Mouse (Mus musculus): ENCODE data around the gene Adamts4. TPM values are rescaled to one million over a fixed set of nuclear protein-coding genes. Genes with fewer than 3 reads are reported as not detected.
"Not testable (repeated sequence)": the region's sequence is repeated elsewhere in the genome, so short reads cannot be mapped to it uniquely, and the experiment has no call there.

Gene Adamts4
- polyA plus RNA-seq, 1 experiment from 2014 or later: 5.0 TPM

GRCm38 (mm10) chr1:171293906-171294297 lies 43.7 kb downstream of the Adamts4 start:
- Histone ChIP-seq H3K4me2 (ENCODE audit: low read length) (peak overlapping the region; percentile 87), H3K4me3 (ENCODE audit: low read depth, low read length) (peak overlapping the region; percentile 85), H3K9me3 (ENCODE audit: control insufficient read depth, low read length) (no peaks in the 10 kb centered on the region), H3K4me1 (replicated peaks; ENCODE audit: control insufficient read depth, insufficient read depth, low read length) (peaks cover 7% of the 10 kb centered on the region), H3K27me3 (replicated peaks; ENCODE audit: control insufficient read depth, insufficient read depth, low read length) (0 out of 2 replicates have a peak, but pooled peaks cover 3% of the 10 kb centered on the region), H3K27ac (ENCODE audit: low read depth) (peak overlapping the region; percentile 98), H3K9ac (ENCODE audit: low read length) (peak overlapping the region; percentile 86), H3K36me3 (ENCODE audit: control insufficient read depth, insufficient read depth, low read length) (peaks cover 12% of the 10 kb centered on the region)
- no peak for ATAC-seq (replicated peaks; ENCODE audit: low FRiP score, low TSS enrichment, low read depth)
- 38% methylated on average over 5 of the region's 5 CpGs for WGBS
- DNase-seq (ENCODE audit: low spot score): no peak

GRCm38 (mm10) chr1:171294298-171295062 lies 44.3 kb downstream of the Adamts4 start, which contains the start of gene Ufc1:
TSS of gene Ufc1 (minus strand) at chr1:171295024.
- Histone ChIP-seq H3K4me2 (ENCODE audit: low read length) (peak within 1 kb of the TSS; percentile 87), H3K9ac (ENCODE audit: low read length) (peak within 1 kb of the TSS; percentile 86), H3K4me3 (ENCODE audit: low read depth, low read length) (peak within 1 kb of the TSS; percentile 85), H3K27me3 (replicated peaks; ENCODE audit: control insufficient read depth, insufficient read depth, low read length) (0 out of 2 replicates have a peak, but pooled peaks cover 3% of the 10 kb centered on the region), H3K36me3 (ENCODE audit: control insufficient read depth, insufficient read depth, low read length) (peaks cover 6% of the 10 kb centered on the region), H3K9me3 (ENCODE audit: control insufficient read depth, low read length) (no peaks in the 10 kb centered on the region), H3K27ac (ENCODE audit: low read depth) (peak within 1 kb of the TSS; percentile 98), H3K4me1 (replicated peaks; ENCODE audit: control insufficient read depth, insufficient read depth, low read length) (peaks cover 7% of the 10 kb centered on the region)
- ATAC-seq (replicated peaks; ENCODE audit: low FRiP score, low TSS enrichment, low read depth) (peak; percentile 82), DNase-seq (ENCODE audit: low spot score) (peak; percentile 94)
- under 1% methylated on average over 42 of the region's 42 CpGs for WGBS

- peaks cover under 1% of the 10 kb centered on the region for H3K36me3 ChIP-seq (ENCODE audit: control insufficient read depth, insufficient read depth, low read length)
- DNase-seq (ENCODE audit: low spot score) (no peak), ATAC-seq (replicated peaks; ENCODE audit: low FRiP score, low TSS enrichment, low read depth) (peak; percentile 18; the same call in 1 of the 2 replicates)
- WGBS: 11% methylated on average over 3 of the region's 3 CpGs
- 0 out of 2 replicates have a peak, but pooled peaks cover 3% of the 10 kb centered on the region for H3K27me3 ChIP-seq (replicated peaks; ENCODE audit: control insufficient read depth, insufficient read depth, low read length)
- peak overlapping the region; percentile 86 for H3K9ac ChIP-seq (ENCODE audit: low read length)
- no peaks in the 10 kb centered on the region for H3K9me3 ChIP-seq (ENCODE audit: control insufficient read depth, low read length)
- H3K4me3 ChIP-seq (ENCODE audit: low read depth, low read length): peak overlapping the region; percentile 85
- H3K4me2 ChIP-seq (ENCODE audit: low read length): peak overlapping the region; percentile 87
- H3K27ac ChIP-seq (ENCODE audit: low read depth): peak overlapping the region; percentile 98
- peaks cover 7% of the 10 kb centered on the region for H3K4me1 ChIP-seq (replicated peaks; ENCODE audit: control insufficient read depth, insufficient read depth, low read length)
Observed at GRCm38 (mm10) chr1:171295063-171295402, 44.8 kb downstream of the Adamts4 start.

GRCm38 (mm10) chr1:171298226-171298625 lies 48.0 kb downstream of the Adamts4 start:
- no peak overlapping the region for H3K27ac ChIP-seq (ENCODE audit: low read depth)
- ATAC-seq (replicated peaks; ENCODE audit: low FRiP score, low TSS enrichment, low read depth) (no peak), DNase-seq (ENCODE audit: low spot score) (no peak)
- H3K9me3 ChIP-seq (ENCODE audit: control insufficient read depth, low read length): no peaks in the 10 kb centered on the region
- 0 out of 2 replicates have a peak, but pooled peaks cover 3% of the 10 kb centered on the region for H3K27me3 ChIP-seq (replicated peaks; ENCODE audit: control insufficient read depth, insufficient read depth, low read length)
- H3K4me2 ChIP-seq (ENCODE audit: low read length): no peak overlapping the region
- H3K4me1 ChIP-seq (replicated peaks; ENCODE audit: control insufficient read depth, insufficient read depth, low read length): peaks cover 7% of the 10 kb centered on the region
- no peak overlapping the region for H3K9ac ChIP-seq (ENCODE audit: low read length)
- H3K4me3 ChIP-seq (ENCODE audit: low read depth, low read length): no peak overlapping the region
- 58% methylated on average over 3 of the region's 3 CpGs for WGBS
- no peaks in the 10 kb centered on the region for H3K36me3 ChIP-seq (ENCODE audit: control insufficient read depth, insufficient read depth, low read length)

GRCm38 (mm10) chr1:171306157-171306556 lies 55.9 kb downstream of the Adamts4 start:
- not testable (repeated sequence) for H3K9ac ChIP-seq (ENCODE audit: low read length); H3K4me3 ChIP-seq (ENCODE audit: low read depth, low read length); H3K27me3 ChIP-seq (replicated peaks; ENCODE audit: control insufficient read depth, insufficient read depth, low read length); H3K4me1 ChIP-seq (replicated peaks; ENCODE audit: control insufficient read depth, insufficient read depth, low read length); DNase-seq (ENCODE audit: low spot score); H3K36me3 ChIP-seq (ENCODE audit: control insufficient read depth, insufficient read depth, low read length); H3K27ac ChIP-seq (ENCODE audit: low read depth); H3K9me3 ChIP-seq (ENCODE audit: control insufficient read depth, low read length); ATAC-seq (replicated peaks; ENCODE audit: low FRiP score, low TSS enrichment, low read depth); H3K4me2 ChIP-seq (ENCODE audit: low read length)
- 70% methylated on average over 5 of the region's 5 CpGs for WGBS

- no peaks in the 10 kb centered on the region for H3K4me1 ChIP-seq (replicated peaks; ENCODE audit: control insufficient read depth, insufficient read depth, low read length)
- H3K9ac ChIP-seq (ENCODE audit: low read length): no peak overlapping the region
- 72% methylated on average over 2 of the region's 2 CpGs for WGBS
- DNase-seq (ENCODE audit: low spot score): no peak
- H3K9me3 ChIP-seq (ENCODE audit: control insufficient read depth, low read length): no peaks in the 10 kb centered on the region
- no peak overlapping the region for H3K4me3 ChIP-seq (ENCODE audit: low read depth, low read length)
- no peak overlapping the region for H3K4me2 ChIP-seq (ENCODE audit: low read length)
- no peaks in the 10 kb centered on the region for H3K36me3 ChIP-seq (ENCODE audit: control insufficient read depth, insufficient read depth, low read length)
- no peaks in the 10 kb centered on the region for H3K27me3 ChIP-seq (replicated peaks; ENCODE audit: control insufficient read depth, insufficient read depth, low read length)
- H3K27ac ChIP-seq (ENCODE audit: low read depth): no peak overlapping the region
- ATAC-seq (replicated peaks; ENCODE audit: low FRiP score, low TSS enrichment, low read depth): no peak
Observed at GRCm38 (mm10) chr1:171309321-171309720, 59.1 kb downstream of the Adamts4 start.

Other genes starting within 250 kb of the Adamts4 start
- 1.0 and 1.1 TPM in 2 replicates for gene Fcgr4, start 231.5 kb upstream of the Adamts4 start, polyA plus RNA-seq (2014; fragmentation: Nextera tagmentation; extraction: Ambion mirVana)
- gene Fcgr3, start 185.5 kb upstream of the Adamts4 start, polyA plus RNA-seq (2014; fragmentation: Nextera tagmentation; extraction: Ambion mirVana): 10.7 and 12.7 TPM in 2 replicates
- 1.5 and 2.1 TPM in 2 replicates for gene Cfap126, start 136.5 kb upstream of the Adamts4 start, polyA plus RNA-seq (2014; fragmentation: Nextera tagmentation; extraction: Ambion mirVana)
- 341 and 347 TPM in 2 replicates for gene Sdhc, start 99.8 kb upstream of the Adamts4 start, polyA plus RNA-seq (2014; fragmentation: Nextera tagmentation; extraction: Ambion mirVana)
- 0.48 and 0.49 TPM in 2 replicates for gene Mpz, start 99.7 kb upstream of the Adamts4 start, polyA plus RNA-seq (2014; fragmentation: Nextera tagmentation; extraction: Ambion mirVana)
- gene Pcp4l1, start 54.2 kb upstream of the Adamts4 start, polyA plus RNA-seq (2014; fragmentation: Nextera tagmentation; extraction: Ambion mirVana): 21.9 and 29.2 TPM in 2 replicates
- gene Nr1i3, start 36.5 kb upstream of the Adamts4 start, polyA plus RNA-seq (2014; fragmentation: Nextera tagmentation; extraction: Ambion mirVana): 0.55 and 1.7 TPM in 2 replicates
- 27.2 and 31.5 TPM in 2 replicates for gene Tomm40l, start 27.9 kb upstream of the Adamts4 start, polyA plus RNA-seq (2014; fragmentation: Nextera tagmentation; extraction: Ambion mirVana)
- gene Apoa2, start 25.4 kb upstream of the Adamts4 start, polyA plus RNA-seq (2014; fragmentation: Nextera tagmentation; extraction: Ambion mirVana): 2.5 and 5.2 TPM in 2 replicates
- gene Fcer1g, start 16.1 kb upstream of the Adamts4 start, polyA plus RNA-seq (2014; fragmentation: Nextera tagmentation; extraction: Ambion mirVana): 47.0 and 55.3 TPM in 2 replicates
- 247 and 258 TPM in 2 replicates for gene Ndufs2, start 967 bp downstream of the Adamts4 start, polyA plus RNA-seq (2014; fragmentation: Nextera tagmentation; extraction: Ambion mirVana)
- 65.5 and 68.4 TPM in 2 replicates for gene B4galt3, start 19.9 kb downstream of the Adamts4 start, polyA plus RNA-seq (2014; fragmentation: Nextera tagmentation; extraction: Ambion mirVana)
- 48.6 and 51.5 TPM in 2 replicates for gene Ppox, start 30.8 kb downstream of the Adamts4 start, polyA plus RNA-seq (2014; fragmentation: Nextera tagmentation; extraction: Ambion mirVana)
- gene Usp21, start 37.6 kb downstream of the Adamts4 start, polyA plus RNA-seq (2014; fragmentation: Nextera tagmentation; extraction: Ambion mirVana): 63.0 and 68.1 TPM in 2 replicates
- gene Ufc1, start 44.6 kb downstream of the Adamts4 start, polyA plus RNA-seq (2014; fragmentation: Nextera tagmentation; extraction: Ambion mirVana): 105 and 114 TPM in 2 replicates
- gene Dedd, start 78.7 kb downstream of the Adamts4 start, polyA plus RNA-seq (2014; fragmentation: Nextera tagmentation; extraction: Ambion mirVana): 43.8 and 51.1 TPM in 2 replicates
- 31.1 and 34.6 TPM in 2 replicates for gene Nit1, start 95.2 kb downstream of the Adamts4 start, polyA plus RNA-seq (2014; fragmentation: Nextera tagmentation; extraction: Ambion mirVana)
- 48.2 and 51.4 TPM in 2 replicates for gene Pfdn2, start 95.2 kb downstream of the Adamts4 start, polyA plus RNA-seq (2014; fragmentation: Nextera tagmentation; extraction: Ambion mirVana)
- 1.5 and 1.7 TPM in 2 replicates for gene Klhdc9, start 110.4 kb downstream of the Adamts4 start, polyA plus RNA-seq (2014; fragmentation: Nextera tagmentation; extraction: Ambion mirVana)
- 2.6 and 2.8 TPM in 2 replicates for gene Nectin4, start 119.7 kb downstream of the Adamts4 start, polyA plus RNA-seq (2014; fragmentation: Nextera tagmentation; extraction: Ambion mirVana)
- gene Arhgap30, start 138.5 kb downstream of the Adamts4 start, polyA plus RNA-seq (2014; fragmentation: Nextera tagmentation; extraction: Ambion mirVana): 1.1 and 1.3 TPM in 2 replicates
- 73.7 and 83.4 TPM in 2 replicates for gene Usf1, start 160.9 kb downstream of the Adamts4 start, polyA plus RNA-seq (2014; fragmentation: Nextera tagmentation; extraction: Ambion mirVana)
- gene Tstd1, start 168.5 kb downstream of the Adamts4 start, polyA plus RNA-seq (2014; fragmentation: Nextera tagmentation; extraction: Ambion mirVana): 2.8 and 3.4 TPM in 2 replicates
- 88.7 and 92.1 TPM in 2 replicates for gene F11r, start 187.1 kb downstream of the Adamts4 start, polyA plus RNA-seq (2014; fragmentation: Nextera tagmentation; extraction: Ambion mirVana)

Measured in intestine, embryonic 14.5 days (tissue).